Mouse (Mus musculus) liver (tissue): ENCODE measurements around the gene Med15.

Source experiments
- DNase-seq: peaks from one replicate; pipeline ENCODE4 v3.0.0-alpha.2; 2020; ENCODE audit warnings: mixed read lengths

The Med15 gene

GRCm38 (mm10) chr16:17729974-17730373 lies 2.7 kb downstream of the Med15 start:
- DNase-seq = no peak

DNA sequence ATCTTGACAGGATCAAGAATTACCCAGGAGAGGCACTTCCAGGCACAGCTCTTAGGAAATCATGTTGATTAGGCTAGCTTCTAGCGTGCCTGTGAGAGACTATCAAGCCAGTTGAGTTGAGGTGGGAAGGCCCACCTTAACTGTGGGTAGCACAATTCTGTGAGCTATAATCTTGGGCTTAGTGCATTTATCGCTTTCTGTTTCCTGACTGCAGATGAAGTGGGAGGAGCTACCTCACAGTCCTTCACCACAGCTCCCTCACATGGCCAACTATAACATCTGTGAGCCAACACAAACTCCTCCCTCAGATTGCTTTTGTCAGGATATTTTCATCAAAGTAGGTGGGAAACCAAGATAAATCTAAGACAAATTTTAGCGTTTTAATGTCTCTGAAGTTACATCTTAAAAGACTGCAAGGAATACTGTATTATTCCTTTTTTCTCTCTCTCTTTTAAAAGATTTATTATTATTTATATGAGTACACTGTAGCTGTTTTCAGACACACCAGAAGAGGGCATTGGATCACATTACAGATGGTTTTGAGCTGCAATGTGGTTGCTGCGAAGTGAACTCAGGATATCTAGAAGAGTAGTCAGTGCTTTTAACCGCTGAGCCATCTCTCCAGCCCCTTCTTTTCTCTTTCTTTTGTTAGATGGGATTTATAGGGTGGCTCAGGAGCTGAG lies 5.4 kb downstream of the Med15 start:
- DNase-seq = peak; percentile 52

DNA sequence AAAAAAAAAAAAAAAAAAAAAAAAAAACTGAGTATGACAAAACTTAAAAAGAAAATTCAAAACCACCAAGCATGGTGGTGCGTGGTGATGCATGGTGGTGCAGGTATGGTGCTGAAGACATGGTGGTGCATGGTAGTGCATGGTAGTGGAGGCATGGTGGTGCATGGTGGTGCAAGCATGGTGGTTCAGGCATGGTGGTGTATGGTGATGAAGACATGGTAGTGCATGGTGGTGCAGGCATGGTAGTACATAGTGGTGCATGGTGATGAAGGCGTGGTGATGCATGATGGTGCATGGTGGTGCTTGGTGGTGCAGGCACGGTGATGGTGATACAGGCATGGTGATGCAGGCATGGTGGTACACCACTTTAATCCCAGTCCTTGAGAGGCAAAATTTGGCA lies 8.2 kb downstream of the Med15 start:
- DNase-seq = no peak

DNA sequence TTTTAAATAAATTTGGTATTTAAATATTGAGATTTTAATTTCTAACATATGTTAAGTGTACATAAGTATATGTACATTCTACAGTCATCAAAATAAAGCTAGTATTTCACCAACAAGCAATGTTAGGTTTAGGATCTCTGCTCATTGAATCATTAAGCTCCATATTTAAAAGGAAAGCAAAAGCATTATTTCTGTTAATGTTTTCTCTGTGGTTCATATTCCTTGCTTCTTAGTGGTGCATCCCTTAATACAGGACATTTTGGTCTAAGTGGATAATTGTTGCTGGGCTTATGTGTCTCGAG lies 9.4 kb downstream of the Med15 start:
- DNase-seq = no peak

DNA sequence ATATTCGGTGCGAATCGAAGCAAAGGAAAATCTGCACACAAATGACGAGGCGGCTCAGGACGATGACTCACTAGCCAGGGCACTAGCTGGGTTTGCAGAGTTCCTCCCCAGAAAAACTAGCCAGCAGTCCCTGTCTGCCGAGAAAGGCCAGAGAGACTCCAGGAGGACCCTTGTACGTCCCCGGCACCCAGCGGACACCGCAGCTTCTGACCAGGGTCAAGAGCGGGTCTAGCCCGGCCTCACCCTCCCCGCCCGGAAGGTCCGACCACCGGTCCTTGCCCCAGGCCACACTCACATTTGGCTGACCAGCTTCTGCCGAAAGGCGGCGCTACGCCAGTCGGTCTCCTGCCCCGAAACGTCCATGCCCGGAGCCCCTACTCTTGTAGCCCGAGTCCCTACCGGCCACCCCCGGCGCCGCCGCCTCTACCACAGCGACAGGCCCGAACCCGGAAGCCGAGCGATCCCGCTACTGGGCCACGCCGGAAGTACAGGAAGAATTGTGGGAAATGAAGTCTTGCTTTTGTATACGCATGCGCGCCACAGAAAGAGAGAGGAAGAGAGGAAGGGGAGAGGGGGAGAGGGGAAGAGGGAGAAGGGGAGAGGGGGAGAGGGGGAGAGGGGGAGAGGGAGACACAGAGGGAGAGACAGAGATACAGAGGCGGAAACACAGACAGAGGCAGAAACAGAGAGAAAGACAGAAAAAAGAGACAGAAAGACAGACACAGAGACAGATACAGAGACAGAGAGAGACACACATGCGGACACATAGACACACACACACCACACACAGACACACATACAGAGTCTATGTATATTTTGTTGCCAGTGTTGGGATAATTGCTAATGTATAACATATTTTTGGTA lies 10.0 kb downstream of the Med15 start:
- peak; percentile 91 for DNase-seq

GRCm38 (mm10) chr16:17721822-17722460 lies 10.8 kb downstream of the Med15 start:
- DNase-seq = no peak

DNA sequence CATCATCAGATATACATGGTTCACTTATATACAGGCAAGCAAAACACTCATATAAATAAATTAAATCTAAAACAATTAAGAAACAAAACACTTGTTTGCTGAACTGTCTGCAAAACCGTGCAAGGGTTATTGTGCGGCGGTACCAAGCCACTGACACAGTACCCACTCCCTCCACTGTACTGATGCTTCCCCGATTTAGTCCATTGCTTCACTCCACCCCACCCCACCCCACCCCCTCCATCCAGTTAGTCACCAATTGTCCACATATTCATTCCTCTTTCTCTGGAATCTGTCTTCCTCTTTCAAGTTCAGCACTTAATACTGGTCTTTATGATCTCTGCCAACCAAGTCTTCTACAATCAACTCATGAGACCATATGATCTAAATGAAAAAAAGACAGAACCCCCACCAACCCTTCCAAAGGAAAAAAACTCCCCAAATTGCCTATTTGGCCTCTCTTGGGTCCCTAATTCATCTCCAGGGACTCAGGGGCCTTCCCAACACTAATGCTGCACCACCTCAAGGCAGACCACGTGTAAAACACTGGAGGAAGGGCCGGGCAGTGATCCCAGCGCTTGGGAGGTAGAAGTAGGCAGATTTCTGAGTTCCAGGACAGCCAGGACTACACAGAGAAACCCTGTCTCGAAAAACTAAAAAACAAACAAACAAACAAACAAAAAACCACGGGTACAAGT lies 11.4 kb downstream of the Med15 start:
- no peak for DNase-seq

- DNase-seq = no peak
Measured at GRCm38 (mm10) chr16:17717791-17718190, 14.9 kb downstream of the Med15 start.

GRCm38 (mm10) chr16:17707541-17707940 lies 25.1 kb downstream of the Med15 start:
- no peak for DNase-seq

DNA sequence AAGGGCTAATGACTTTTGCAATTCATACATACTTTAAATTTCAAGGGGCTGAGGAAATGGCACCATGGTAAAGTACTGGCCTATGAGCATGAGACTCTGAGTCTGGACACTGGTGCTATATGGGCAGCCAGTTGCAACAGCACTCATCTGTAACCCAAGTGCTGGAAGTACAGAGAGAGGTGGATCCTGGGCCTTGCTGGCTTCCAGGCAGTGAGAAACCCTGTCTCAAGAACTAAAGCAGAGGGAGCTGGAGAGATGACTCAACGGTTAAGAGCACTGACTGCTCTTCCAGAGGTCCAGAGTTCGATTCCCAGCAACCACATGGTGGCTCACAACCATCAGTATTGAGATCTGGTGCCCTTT lies 31.7 kb downstream of the Med15 start:
- DNase-seq = no peak

GRCm38 (mm10) chr16:17700386-17701042 lies 32.2 kb downstream of the Med15 start:
- DNase-seq = no peak

- DNase-seq = no peak
Measured at GRCm38 (mm10) chr16:17694860-17695259, 37.8 kb downstream of the Med15 start.

DNA sequence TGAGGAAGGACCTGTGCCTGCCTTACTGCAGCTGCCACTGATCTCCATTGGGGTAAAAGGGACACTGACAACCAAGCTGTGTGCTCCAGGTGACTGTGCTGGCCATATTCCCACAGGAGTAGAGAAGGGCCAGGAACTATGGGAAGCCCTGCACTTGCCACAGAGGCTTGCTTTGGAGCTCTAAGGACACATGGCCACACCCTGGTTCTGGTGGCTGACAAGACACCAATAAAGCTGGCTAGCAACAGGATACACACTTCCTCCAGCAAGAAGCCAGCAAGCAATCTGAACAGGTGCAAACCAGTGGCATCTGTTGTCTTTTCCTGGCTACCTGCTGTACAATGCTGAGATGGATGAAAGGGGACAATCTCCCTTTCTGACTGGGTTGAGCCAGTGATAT lies 62.8 kb downstream of the Med15 start:
- DNase-seq = no peak

DNA sequence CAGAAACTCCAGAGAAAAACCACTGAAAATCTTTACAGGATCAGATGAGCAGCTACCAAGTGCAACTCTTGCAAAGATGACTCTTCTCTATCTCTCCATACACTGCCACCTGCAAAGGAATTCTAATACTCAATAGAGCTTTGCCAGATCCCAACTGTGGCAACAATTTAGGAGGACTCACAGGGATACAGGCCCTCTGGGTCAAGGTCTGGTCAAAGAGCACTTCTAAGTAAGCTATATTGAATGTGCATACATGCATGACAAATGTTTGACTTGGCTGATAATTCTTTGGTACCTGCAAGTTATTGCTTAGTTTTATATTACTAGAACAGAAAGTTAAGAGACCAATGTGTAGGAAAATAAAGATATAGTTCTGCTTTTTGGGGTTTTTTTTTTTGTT lies 67.1 kb downstream of the Med15 start:
- DNase-seq = no peak

DNA sequence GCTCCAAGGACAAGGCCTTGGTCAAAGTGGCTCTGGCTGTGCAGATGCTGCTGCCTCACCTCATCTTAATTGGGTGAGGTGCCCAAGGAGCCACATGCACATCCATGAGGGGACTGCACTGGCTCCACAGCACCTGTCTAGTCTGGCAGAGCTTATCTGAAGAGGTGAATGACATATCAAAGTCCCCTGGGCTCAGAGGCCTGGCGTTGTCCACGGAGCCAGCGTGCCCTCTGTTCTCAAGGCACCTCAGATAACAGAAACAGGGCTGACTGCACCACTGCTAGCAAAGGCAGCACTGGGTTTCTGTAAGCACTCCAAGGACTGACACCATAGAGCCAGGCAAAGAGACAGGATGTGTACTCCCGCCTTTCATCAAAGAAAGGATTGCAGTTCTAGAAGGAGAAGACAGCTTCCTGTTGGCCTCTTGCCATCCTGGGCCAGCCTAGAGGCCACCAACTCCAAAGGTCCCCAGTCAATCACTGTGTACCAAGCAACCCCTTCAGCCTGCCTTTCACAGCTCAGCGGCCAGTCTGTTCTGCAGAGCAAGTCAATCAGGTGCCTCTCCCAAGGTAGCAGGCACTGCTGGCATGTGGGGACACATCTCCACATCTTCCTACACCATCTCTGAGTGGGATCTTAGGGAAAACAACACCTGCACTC lies 76.3 kb downstream of the Med15 start:
- DNase-seq = no peak

DNA sequence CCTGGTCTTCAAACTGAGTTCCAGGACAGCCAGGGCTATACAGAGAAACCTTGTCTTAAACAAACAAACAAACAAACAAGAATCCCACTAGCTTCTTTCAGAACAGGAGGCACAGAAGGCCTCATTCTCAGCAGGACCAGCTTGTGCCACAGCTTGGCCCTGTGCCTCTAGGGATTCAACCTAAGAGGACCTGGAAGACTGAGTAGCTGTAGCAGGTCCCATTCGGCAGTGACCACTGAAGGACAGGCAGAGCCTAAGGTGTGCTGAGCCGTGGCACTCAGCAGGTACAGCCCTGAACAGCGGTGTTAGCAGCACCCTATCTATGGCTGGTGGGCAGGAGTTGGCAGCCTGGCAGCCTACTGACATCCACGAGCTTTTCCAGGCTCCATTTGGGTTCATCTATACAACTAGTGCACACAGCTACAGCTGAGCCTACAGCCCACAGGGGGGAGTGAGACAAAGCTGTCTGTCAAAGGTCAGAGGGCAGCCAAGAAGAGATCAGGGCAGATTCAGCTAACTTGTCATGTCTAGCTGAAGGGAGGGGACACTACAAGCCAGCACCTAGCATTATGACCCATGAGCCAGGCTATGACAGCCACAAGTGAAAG lies 78.4 kb downstream of the Med15 start:
- no peak for DNase-seq

GRCm38 (mm10) chr16:17653601-17654000 lies 79.1 kb downstream of the Med15 start:
- no peak for DNase-seq

- DNase-seq = no peak
Measured at GRCm38 (mm10) chr16:17652607-17653006, 80.1 kb downstream of the Med15 start.

GRCm38 (mm10) chr16:17650711-17651110 lies 82.0 kb downstream of the Med15 start:
- no peak for DNase-seq

GRCm38 (mm10) chr16:17649925-17650605 lies 82.6 kb downstream of the Med15 start:
- no peak for DNase-seq
